Mouse (Mus musculus): ENCODE measurements around the gene Zbtb16.
A peak's percentile ranks its signal among the peaks of the same experiment; 100 is the strongest.

Zbtb16 gene

DNA sequence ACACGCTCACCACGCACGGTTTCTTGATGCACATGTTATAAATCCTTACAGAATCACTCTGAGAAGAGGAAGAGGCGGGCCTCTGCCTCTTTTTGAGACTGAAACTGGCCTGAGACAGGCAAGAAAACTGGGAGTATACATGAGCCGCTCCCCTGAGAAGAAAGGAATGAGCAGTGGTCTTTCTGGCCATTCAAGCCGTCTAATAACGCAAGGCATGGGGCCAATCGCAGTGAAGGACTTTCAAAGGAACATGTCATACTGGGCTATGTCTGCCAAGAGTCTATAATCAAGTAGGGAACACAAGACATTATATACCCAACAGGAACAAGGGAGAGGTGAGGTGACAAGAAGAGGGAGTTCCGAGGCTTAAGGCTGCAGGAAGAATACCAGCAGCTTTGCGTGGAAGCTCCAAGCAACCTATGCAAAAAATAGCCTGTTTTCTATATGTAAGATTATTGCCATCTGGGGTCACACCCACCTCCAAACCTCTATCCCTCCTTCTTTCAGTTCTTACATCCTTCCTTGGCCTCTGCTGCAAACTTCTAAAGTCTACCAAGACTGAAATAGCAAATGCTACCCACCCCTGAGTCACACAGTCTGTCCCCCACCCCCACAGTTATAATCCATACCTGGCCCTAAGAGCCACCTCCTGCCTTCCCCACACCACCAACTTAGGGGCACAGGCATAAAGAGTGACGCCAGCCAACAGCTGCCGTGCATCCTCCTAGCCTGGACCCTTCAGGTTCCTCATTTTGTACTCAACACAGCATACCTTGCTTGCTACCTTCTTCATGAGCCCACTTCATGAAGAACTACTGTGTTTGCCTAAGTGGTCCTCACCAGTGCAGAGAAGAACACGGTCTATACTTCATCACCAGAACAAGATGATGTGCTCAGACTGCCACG lies 74.0 kb downstream of the Zbtb16 start:
- DNase-seq: no peak

DNA sequence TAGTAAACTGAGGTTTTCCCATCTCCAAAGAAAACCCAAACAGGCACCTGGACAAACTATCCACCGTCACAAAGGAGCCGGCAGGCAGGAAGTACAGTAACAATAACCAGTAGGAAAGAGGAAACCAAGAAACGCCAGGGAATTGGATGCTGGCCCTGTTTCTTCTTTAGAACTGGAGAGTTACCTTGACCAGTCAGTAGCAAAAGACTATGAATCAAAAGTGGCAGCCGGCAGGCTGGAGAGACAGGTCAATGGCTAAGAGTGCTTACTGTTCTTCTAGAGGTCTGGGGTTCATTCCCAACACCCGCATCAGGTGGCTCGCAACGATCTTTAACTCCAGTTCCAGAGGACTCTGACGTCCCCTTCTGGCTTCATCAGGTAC lies 74.9 kb downstream of the Zbtb16 start:
- DNase-seq: peak; percentile 42 to 61

DNA sequence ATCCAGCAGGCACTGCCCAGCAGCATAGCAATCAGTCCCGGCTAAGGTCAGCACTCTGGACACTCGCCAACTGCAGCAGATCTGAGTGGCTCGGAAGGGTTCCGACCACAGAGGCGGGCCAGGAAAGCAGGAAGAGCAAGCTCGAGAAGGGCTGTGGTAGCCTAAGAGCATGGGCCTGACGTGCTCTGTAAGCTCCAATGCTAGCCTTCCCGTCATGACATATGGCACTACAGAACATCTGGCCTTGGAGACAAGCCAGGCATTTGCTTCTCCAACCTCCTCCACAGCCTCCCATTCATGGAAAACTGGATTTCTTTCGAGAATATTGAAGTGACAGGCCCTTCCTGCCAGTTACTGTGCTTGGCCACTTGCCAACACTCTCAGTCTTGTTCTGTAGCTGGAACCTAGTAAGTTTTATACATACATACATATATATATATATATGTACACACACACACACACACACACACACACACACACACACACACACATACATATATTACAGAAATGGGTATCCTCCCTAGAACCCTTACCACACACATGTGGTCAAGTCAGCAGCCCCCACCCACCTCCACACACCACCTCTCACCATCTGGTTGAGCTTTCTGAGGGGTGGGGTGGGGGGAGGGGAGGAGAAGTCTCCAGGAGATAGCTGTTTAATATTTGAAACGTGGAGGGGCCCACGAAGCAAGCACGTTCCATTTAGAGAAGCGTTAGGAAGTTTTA lies 75.4 kb downstream of the Zbtb16 start:
- peak; percentile 77 to 83 for DNase-seq

DNA sequence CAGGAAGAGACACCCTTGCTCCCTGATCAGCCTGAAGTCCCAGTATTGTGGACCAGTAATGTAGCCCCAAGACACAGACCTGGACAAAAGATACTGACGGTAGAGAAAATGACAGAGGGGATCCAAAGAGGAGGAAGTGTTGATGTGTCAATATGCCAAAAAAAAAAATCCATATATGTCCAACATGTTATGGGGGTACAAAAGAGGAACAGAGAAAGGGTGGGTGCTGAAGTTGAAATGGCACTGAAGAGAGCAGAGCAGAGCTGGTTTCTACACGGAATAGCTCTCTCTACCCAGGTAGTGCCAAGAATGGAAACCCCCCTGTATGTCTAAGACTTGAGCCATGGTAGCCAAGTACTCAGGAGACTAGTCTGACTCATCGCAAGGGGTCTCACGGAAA lies 76.9 kb downstream of the Zbtb16 start:
- no peak for DNase-seq

DNA sequence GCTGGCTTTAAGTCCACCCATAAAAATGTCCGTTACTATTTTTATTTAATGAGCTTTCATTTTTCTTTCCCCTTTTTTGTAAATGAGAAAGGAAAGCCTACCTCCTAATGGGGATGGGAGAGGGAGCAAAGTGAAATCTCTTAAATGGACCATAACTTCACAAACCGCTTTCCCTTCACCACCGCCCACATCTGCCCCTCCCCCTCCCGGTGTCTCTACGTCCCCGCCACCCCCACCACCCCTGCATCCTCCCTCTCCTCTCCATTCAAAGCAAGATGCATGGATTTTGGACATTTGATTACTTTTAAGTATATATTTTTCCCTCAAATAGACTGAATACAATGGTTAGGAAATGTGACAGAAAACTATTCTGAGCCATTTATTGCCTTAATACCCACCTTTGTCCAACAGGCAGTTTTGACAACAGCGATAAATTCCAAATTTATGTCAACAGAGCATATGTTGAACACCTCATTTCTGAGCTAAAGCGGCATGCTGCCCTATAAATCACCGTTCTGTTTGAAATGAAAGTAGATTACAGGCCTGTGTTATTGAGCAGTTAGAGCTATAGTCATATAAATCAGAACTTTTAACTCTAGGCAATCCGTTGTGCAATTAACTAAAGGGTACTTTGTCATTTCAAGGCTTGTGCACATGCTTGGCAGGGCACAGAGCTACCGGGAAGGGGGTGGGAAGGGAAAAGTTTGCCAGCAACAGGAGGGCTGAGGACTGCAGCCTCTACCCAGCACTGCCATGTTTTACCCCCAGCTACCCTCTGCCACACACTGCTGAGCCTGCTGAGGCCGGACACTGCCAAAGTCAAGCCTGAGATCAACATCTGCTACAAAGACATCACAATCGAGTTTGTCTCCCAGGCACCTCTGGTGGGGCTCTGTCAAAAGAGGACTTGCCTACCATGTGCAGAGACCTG lies 78.1 kb downstream of the Zbtb16 start:
- DNase-seq: no peak

DNA sequence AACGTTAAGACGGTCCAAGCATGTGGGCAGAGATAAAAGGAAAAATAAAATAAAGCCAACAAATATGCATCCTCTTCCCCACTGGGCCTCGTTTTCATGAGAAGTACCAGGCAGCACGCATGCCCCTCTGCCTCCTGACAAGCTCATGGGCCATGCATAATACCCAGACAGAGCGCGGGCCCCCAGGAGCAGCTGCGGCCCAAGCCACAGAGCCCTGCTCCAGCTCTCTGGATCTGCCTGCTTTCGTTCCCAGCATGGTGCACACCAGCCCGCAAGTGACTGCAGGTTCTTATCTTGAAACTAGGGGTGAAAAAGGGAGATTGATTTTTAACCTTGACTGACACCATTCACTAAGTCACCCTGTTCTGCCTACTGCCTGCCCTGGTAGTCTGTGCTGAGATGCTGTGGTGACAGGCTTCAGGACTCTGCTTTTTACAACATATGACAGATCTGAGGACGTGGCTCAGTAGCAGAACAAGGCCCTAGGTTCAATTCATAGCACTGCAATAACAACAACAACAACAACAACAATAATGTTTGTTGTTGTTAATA lies 79.7 kb downstream of the Zbtb16 start:
- DNase-seq: no peak

DNA sequence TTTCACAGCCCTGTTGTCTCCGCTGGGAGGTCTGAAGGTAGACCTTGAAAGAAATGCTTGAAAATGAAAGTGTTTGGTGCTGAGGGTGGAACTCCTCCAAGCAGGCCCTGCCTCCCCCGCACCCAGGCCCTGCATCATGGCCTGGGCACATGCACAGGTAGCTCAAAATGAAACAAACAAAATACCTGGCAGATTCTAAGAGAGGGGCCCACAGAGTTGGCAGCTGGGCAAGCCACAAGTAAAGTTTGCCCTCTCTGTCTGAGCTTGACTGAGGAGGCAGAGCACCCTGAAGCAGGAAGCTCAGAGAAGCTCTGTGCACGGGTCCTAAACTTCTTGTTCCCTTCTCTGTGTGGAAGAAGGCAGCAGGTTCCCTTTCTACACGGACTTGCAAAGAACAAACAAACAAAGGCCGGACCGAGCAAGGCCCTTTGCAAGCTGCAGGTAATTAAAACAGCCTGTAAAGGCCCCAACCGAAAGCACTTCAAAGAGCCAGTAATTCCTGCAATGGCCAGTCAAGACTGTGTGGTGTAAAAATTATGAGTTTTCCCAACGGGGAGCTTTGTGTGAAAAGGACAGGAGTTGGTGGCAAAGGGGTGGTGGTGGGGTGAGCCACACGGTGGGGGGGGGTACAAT lies 80.5 kb downstream of the Zbtb16 start:
- DNase-seq: no peak

DNA sequence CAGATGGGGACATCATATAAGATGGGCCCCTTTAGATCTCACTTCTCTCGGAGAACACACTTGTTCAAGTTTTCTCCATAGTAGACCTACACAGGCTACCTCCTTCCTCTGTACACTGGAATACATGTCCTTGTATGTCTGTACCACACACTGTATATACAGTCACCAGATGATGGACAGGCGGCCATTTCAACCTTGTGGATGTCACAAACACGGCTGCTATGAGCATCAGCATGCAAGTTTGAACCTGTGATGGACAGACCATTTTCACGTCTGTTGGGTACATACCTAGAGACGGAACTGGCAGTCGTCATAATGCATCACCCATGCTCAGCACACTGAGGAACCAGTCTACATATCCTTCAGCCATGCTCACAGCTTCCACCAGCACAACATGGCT lies 81.6 kb downstream of the Zbtb16 start:
- DNase-seq: no peak

DNA sequence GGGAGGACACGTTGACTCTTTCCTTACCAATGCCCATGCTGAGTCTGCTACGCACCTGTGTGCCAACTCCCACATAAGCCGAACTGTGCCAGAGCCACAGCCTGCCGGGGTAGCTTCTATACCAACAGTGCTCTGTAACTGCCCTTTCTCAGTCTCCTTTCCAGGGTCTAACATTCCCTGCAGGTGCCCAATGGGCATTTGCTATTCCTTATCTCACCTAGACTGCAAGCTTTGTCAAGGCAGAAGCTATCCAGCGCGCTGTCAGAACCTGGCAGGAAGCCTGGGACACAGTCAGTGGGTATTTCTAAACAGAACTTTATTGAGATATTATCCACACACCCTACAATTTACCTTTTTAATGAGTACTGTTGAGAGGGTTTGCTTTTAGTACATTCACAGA lies 82.1 kb downstream of the Zbtb16 start:
- DNase-seq: no peak

DNA sequence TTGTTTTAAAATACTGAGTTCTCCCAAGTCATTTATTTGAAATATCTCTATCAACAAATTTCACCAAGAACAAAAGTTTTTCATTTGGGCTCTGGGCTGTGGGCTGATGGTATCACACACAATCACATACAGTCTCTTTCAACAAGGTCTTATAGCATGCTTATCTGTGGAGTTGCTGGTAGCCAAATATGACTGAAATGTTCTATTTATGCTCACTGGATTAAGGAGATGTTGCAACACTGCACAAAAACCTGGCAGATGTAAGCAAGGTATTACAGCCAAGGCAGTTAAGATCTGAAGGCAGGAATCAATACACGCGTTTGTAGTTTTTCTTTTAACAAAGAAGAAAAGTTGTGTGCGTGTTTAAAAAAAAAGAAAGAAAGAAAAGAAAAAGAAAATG lies 84.1 kb downstream of the Zbtb16 start:
- DNase-seq: no peak

DNA sequence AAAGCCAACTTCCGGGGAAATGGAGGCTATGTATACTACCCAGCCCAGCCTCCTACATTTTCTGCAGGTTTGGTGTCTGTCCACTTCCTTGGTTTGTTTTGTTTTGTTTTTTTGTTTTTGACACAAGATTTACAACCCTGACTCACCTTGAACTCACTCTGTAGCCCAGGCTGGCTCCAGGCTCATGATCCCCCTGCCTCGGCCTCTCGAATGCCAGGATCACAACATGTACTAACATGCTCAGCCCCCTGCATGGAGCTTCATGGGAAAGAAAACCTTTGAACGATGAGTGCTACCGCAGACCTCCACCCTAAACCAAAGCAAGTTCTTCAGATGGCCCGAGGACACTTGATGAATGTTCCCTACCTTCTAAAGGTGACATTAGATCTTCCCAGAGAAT lies 86.4 kb downstream of the Zbtb16 start:
- no peak for DNase-seq

DNA sequence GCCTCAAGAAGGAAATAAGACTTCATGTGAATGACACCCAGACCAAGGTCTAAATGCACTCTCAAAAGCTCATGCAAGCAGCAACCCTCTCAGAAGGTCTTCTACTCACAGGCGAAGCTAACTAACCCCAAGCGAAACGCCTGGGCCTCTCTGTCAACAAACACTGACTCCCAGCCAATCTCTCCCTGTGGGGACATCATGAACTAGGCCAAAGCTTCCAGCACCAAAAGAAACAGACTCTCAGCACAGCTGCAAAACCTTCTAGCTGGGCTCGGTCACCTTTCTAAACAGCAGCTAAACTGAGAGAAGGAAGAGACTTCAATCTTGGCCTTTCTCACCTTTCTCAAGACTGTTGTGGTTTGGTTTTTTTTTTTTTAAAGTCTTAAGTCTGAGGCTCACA lies 86.9 kb downstream of the Zbtb16 start:
- DNase-seq: peak in 1 of 2 experiments; percentile 62

DNA sequence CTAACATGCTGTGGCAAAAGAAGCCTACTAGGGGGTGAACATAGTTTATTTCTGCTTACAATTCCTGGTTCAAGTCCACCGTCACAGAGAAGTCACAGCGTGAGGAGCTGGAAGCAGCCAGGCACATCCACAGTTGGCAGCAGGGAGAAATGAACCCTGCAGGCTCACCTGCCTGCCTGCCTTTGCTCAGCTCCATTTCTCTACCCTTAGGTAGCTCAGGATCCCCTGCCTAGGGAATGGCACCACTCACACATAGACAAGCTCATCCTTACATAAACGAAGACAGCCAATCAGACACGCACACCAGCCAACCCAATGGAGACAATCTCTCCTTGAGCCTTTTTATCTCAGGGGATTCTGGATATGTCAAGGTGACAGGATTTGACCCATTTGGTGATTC lies 87.3 kb downstream of the Zbtb16 start:
- DNase-seq: no peak

DNA sequence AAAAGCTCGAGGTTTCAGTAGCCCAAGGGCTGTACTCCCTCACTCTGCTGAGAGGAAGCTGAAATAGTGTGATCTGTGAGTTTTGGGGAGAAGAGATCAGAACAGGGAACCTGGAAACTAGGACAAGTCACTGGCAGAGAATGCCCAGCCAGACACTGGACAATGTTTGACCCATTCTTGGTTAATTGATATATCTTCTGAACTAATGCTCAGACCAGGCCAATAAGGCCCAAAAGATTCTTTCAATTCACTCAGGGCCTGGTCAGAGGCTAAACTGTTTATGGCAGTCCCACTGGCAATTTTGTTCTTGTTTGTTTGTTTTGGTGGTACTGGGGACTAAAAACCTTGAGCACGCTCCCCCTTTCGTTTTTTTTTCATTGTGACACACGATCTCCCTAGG lies 87.8 kb downstream of the Zbtb16 start:
- DNase-seq: no peak

DNA sequence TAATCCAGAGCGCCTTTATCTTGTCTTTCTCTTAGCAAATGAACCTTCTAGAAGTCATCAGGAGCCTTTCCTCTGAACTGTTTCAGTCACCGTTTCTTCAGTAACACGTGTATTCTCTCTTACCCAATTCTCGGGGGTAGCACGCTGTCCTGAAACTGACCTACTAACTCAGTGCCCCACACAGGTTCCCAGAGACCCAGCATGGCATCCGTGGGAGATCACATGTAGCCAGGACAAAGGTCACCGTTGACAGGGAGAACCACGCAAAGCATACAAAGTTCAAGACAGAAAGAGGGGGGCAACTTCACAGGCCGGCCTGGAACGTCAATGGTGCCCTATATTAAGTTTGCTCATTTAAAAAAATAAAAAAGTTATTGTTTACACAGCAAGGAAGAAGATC lies 89.5 kb downstream of the Zbtb16 start:
- DNase-seq: peak; percentile 61 to 84

DNA sequence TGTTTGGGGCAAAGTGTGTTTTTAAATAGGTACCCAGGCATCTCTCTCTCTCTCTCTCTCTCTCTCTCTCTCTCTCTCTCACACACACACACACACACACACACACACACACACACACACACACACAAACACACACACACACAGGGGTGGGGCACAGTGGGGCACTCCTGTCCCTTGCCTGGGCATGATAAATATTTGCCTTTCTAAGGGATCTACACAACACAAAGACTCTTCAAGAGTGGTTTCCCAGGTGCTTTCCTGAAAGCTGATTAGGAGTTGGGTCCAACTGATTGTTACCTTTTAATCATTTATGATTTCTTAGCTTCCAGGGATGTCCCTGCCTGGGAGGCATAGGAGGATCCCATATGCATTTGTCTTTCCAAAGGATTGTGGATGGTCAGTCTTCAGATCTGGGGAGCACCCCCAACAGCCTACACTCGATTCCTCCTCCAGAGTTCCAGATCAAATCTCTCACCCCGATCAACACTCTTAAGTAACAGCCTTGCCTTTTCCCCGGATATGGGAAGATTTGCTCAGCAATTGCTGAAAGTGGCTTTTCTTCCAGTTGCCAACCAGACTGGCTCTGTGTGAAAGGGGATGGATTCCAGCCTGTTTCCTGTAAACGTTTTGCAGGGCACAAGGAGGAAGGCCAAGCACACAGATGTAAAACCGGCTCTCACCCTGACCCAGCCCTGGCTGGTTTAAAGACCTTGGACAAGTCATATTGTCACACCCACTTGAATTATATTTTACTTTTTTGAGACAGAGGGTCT lies 90.5 kb downstream of the Zbtb16 start:
- no peak for DNase-seq

DNA sequence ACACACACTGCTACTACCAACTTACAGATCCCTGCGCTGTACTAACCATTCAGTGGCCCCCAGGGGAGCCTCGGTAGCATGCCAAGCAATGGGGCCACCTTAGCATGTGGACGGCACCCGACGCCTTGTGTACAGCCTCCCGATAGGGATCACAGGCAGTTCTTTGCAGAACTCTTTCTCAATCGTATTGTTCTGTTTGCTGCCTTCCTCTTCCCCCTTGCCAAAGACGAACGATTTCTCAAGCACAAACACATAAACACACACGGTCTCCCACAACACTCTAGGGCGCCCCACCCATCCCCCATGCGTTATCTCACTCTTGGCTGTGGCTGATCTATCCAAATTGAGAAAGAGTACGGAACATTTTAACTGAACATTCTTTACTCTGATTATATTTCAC lies 91.1 kb downstream of the Zbtb16 start:
- DNase-seq: peak; percentile 61 to 88

DNA sequence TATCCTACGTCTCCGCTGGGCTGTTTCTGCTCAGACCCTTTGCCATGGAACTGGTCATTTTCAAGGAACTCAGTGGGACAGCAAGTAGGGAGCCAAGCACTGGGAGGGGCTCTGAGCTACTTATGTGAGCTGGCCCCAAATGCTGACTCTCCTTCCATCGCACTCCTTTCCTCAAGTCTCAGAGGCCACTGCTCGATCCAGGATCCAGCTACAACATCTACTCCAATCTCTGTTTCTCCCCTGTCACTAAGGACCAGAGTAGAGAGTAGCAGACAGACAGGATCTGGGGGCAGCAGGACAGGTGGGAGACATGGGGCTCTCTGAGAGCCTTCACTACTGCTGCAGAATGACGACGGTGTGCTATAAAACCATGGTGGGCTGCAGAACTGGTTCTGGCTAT lies 91.6 kb downstream of the Zbtb16 start:
- no peak for DNase-seq

DNA sequence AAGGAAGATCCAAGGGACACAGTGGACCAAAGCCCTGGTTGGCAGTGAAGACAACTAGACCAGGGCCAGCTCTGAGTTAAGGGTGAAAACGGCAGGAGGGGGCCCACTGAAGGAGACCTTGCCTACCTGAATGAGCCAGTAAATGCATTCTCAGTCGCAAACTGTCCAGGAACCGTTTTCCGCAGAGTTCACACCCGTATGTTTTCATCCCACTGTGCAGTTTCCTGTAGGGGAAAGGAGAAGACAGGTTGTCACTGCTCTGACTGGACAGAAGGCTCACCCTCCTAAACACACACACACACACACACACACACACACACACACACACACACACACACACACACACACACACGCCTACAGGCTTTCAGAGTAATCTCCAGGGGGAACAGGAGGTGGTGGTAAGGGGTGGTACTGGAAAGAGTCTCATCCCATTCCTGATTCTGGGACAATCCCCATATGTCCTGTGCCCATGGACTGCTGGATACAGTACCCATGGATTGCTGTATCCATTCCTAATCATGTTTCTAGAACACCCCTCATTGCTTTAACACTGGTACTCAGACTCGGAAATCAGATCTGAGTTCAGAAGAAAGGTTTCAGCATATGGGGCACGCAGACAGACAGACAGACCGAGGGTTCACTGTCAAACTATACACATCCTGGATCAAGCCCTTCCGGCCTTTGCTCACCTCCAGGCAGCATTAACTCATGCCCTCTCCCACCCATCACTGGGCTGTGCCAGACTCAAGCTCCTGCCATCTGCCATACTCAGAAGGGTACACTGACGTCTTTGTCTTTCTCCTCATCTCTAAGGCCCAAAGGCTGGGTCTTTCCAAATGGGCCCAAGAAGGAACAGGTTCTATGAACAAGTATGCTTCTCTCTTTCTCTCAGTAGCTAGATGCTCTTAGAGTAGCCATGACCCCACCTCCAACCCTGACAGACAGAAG lies 92.4 kb downstream of the Zbtb16 start:
- DNase-seq: no peak

DNA sequence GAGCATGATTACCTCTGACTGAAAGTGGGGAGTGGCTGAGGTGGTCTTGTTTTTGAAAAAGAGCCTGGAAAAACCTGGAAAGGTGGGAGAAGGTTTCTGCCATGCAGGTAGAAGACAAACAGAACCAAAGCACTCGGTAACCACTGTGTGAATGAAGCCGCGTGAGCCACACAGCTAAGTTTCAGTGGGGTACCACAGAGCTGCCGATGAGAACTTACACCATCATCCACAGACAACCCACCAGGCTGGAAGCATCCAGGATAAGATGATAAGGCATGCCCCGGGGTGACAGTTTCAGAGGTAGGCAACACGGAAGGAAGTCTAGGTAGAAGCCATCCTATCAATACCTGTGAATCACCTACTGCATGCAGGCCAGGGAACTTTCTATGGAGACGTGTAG lies 93.9 kb downstream of the Zbtb16 start:
- no peak for DNase-seq
